Mouse (Mus musculus) liver, adult 2 months (tissue): ENCODE measurements around the gene Pum1.

Experiments used
- CTCF ChIP-seq: fragments of 200-500 bp; IDR thresholded peaks from 2 replicates; pipeline ENCODE4 v1.5.1; 2011; ENCODE audit warnings: low read depth, low read length, control low read depth
- POLR2A ChIP-seq: fragments of 200-500 bp; IDR thresholded peaks from 2 replicates; pipeline ENCODE4 v1.6.1; 2011; ENCODE audit warnings: low read length, control low read depth; ENCODE audit not compliant: insufficient read depth; ENCODE audit errors: extremely low read depth

DNA sequence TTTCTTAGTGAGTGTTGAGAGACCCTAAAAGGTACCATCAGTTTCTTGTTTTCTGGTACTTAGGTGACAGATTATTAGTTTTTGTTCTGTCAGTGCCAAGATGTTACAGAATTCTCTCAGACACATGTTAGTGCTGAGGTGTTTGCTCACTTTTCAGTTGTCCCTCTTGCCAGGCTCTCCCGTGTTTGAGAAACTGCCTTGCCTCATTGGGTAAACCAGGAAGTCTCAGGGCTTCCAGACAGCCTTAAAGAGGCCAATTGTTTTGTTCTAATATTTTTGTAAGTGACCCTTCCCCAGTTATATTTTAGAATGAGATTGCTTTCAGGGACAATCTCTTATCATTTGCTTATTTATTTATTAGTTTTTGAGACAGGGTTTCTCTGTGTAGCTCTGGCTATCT lies 2.1 kb downstream of the Pum1 start:
- TF ChIP-seq CTCF (no peak), POLR2A (no peak)
